8 mouse cellular contexts compared by ENCODE assay signal in the genomic region with DNA sequence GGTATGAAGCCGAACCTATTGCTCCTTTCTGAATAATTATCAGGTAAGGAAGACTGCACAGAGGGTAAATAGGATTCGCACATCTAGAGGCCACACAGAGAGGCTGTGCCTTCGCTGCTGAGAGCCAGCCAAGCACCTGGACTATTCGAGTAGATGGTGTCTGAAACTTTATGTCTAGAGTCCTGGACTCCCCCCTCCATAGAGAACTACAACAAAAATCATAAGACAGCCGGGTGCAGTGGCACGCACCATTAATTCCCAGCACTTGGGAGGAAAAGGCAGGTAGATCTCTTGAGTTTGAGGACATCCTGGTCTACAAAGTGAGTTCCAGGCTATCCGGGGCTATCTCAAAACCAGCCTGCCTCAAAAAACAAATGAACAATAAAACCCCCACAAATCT. TPM values are rescaled to one million over a fixed set of nuclear protein-coding genes. Genes with fewer than 3 reads are reported as not detected.
A peak's percentile ranks its signal among the peaks of the same experiment; 100 is the strongest.
DNase-seq lines count a peak whose midpoint lies in the region; ATAC-seq and TF ChIP-seq lines count a peak whose summit lies in the region.

No protein-coding gene starts in this region.

- ATAC-seq in kidney, embryonic 14.5 days (ENCODE audit: low FRiP score, low TSS enrichment), result no peak
- no peak for ATAC-seq in hindbrain, postnatal 0 days
- no peak for ATAC-seq in midbrain, embryonic 16.5 days

- DNase-seq in kidney, postnatal 14 days, result no peak
- no peak for DNase-seq in hindbrain, postnatal 0 days (ENCODE audit: low spot score)
- no peak for DNase-seq in yolk sac, embryonic 10.5 days (ENCODE audit: low spot score)
- no peak for DNase-seq in ovary, adult 18-20 months (ENCODE audit: low spot score)
- no peak for DNase-seq in right cerebral cortex, postnatal 4 days

- no peak overlapping the region for H3K27ac ChIP-seq in kidney, embryonic 14.5 days (ENCODE audit: low read depth, low read length)
- no peak overlapping the region for H3K27ac ChIP-seq in cortical plate, adult 2 months (ENCODE audit: insufficient read depth, low read length)
- H3K27ac ChIP-seq in hindbrain, postnatal 0 days, result no peak overlapping the region
- peak overlapping the region; percentile 97 for H3K27ac ChIP-seq in midbrain, embryonic 16.5 days (ENCODE audit: low read length)

- peaks cover 24% of the 10 kb centered on the region for H3K36me3 ChIP-seq in kidney, embryonic 14.5 days (ENCODE audit: control insufficient read depth, insufficient read depth, low read length)
- H3K36me3 ChIP-seq in hindbrain, postnatal 0 days (ENCODE audit: insufficient read depth, low read length), result peaks cover 4% of the 10 kb centered on the region
- no peaks in the 10 kb centered on the region for H3K36me3 ChIP-seq in midbrain, embryonic 16.5 days (ENCODE audit: control insufficient read depth, insufficient read depth, low read length)

- no peaks in the 10 kb centered on the region for H3K9me3 ChIP-seq in kidney, embryonic 14.5 days (ENCODE audit: control insufficient read depth, low read length)
- H3K9me3 ChIP-seq in hindbrain, postnatal 0 days (ENCODE audit: low read length), result no peaks in the 10 kb centered on the region
- H3K9me3 ChIP-seq in midbrain, embryonic 16.5 days (replicated peaks; ENCODE audit: control insufficient read depth, low read length, poor library complexity, severe bottlenecking), result no peaks in the 10 kb centered on the region

- H3K27me3 ChIP-seq in kidney, embryonic 14.5 days (ENCODE audit: control insufficient read depth, insufficient read depth, low read length), result no peaks in the 10 kb centered on the region
- no peaks in the 10 kb centered on the region for H3K27me3 ChIP-seq in hindbrain, postnatal 0 days (ENCODE audit: insufficient read depth, low read length)
- H3K27me3 ChIP-seq in midbrain, embryonic 16.5 days (ENCODE audit: control insufficient read depth, insufficient read depth, low read depth, low read length), result no peaks in the 10 kb centered on the region

- peaks cover 14% of the 10 kb centered on the region for H3K4me1 ChIP-seq in kidney, embryonic 14.5 days (ENCODE audit: control insufficient read depth, insufficient read depth, low read length)
- peaks cover 4% of the 10 kb centered on the region; the same call in 1 of the 2 replicates for H3K4me1 ChIP-seq in cortical plate, adult 2 months (ENCODE audit: control insufficient read depth, insufficient read depth, low read length)
- H3K4me1 ChIP-seq in hindbrain, postnatal 0 days (ENCODE audit: insufficient read depth, low read length), result peaks cover 19% of the 10 kb centered on the region
- H3K4me1 ChIP-seq in midbrain, embryonic 16.5 days (ENCODE audit: control insufficient read depth, insufficient read depth, low read length), result peaks cover 40% of the 10 kb centered on the region

- H3K4me2 ChIP-seq in kidney, embryonic 14.5 days (replicated peaks; ENCODE audit: low read depth, low read length), result peak overlapping the region; percentile 76
- peak overlapping the region; percentile 92 for H3K4me2 ChIP-seq in hindbrain, postnatal 0 days (ENCODE audit: low read depth, low read length)
- peak overlapping the region; percentile 76 for H3K4me2 ChIP-seq in midbrain, embryonic 16.5 days (ENCODE audit: low read length)

- H3K4me3 ChIP-seq in kidney, embryonic 14.5 days (ENCODE audit: low read length), result peak overlapping the region; percentile 76
- H3K4me3 ChIP-seq in cortical plate, adult 2 months (ENCODE audit: insufficient read depth, low read length), result peak overlapping the region; percentile 82; the same call in 1 of the 2 replicates
- H3K4me3 ChIP-seq in hindbrain, postnatal 0 days (ENCODE audit: low read length), result peak overlapping the region; percentile 77
- peak overlapping the region; percentile 76 for H3K4me3 ChIP-seq in midbrain, embryonic 16.5 days (ENCODE audit: low read depth, low read length)

- peak overlapping the region; percentile 89 for H3K9ac ChIP-seq in kidney, embryonic 14.5 days (ENCODE audit: low read depth, low read length)
- H3K9ac ChIP-seq in hindbrain, postnatal 0 days (replicated peaks; ENCODE audit: low read length), result peak overlapping the region; percentile 83
- H3K9ac ChIP-seq in midbrain, embryonic 16.5 days (ENCODE audit: low read depth, low read length), result peak overlapping the region; percentile 95

- no peak for TF ChIP-seq POLR2A in cortical plate, adult 2 months (IDR thresholded peaks at IDR 0.05; ENCODE audit: extremely low read depth, insufficient read depth, low read length)

- 72% methylated on average over 7 of the region's 7 CpGs for WGBS in kidney, embryonic 14.5 days
- 80% methylated on average over 7 of the region's 7 CpGs for WGBS in hindbrain, postnatal 0 days
- WGBS in midbrain, embryonic 16.5 days, result 78% methylated on average over 7 of the region's 7 CpGs

- TF ChIP-seq CTCF in cortical plate, adult 2 months (IDR thresholded peaks at IDR 0.05; ENCODE audit: extremely low read depth, insufficient read depth, low read length), result no peak
- TF ChIP-seq CTCF in hindbrain, postnatal 0 days (IDR thresholded peaks at IDR 0.05; ENCODE audit: low read depth), result no peak

RNA-seq across cellular contexts. Expression of gene Zfp689, which starts 1.0 kb away (rescaled TPM):
- 6.4 and 10.8 TPM in 2 replicates for polyA plus RNA-seq in kidney, embryonic 14.5 days (2014; fragmentation: Nextera tagmentation; extraction: Ambion mirVana)
- polyA plus RNA-seq in cortical plate, adult 2 months (2012; rRNA removed), result 5.3 and 5.8 TPM in 2 replicates
- 8.6 and 9.4 TPM in 2 replicates for total RNA-seq in hindbrain, postnatal 0 days (2014; rRNA removed)
- polyA plus RNA-seq in hindbrain, postnatal 0 days (2015; fragmentation: Nextera tagmentation; extraction: Ambion mirVana), result 7.7 and 7.9 TPM in 2 replicates
- 16.5 and 17.6 TPM in 2 replicates for polyA plus RNA-seq in midbrain, embryonic 16.5 days (2015; fragmentation: Nextera tagmentation; extraction: Ambion mirVana)

RNA-seq across cellular contexts. Expression of gene Prr14, which starts 9.4 kb away (rescaled TPM):
- 40.9 and 48.4 TPM in 2 replicates for polyA plus RNA-seq in kidney, embryonic 14.5 days (2014; fragmentation: Nextera tagmentation; extraction: Ambion mirVana)
- polyA plus RNA-seq in cortical plate, adult 2 months (2012; rRNA removed), result 44.0 and 44.8 TPM in 2 replicates
- 57.2 and 58.5 TPM in 2 replicates for total RNA-seq in hindbrain, postnatal 0 days (2014; rRNA removed)
- 27.0 and 31.4 TPM in 2 replicates for polyA plus RNA-seq in hindbrain, postnatal 0 days (2015; fragmentation: Nextera tagmentation; extraction: Ambion mirVana)
- polyA plus RNA-seq in midbrain, embryonic 16.5 days (2015; fragmentation: Nextera tagmentation; extraction: Ambion mirVana), result 32.9 and 36.0 TPM in 2 replicates

RNA-seq across cellular contexts. Expression of gene Zfp688, which starts 28.1 kb away (rescaled TPM):
- polyA plus RNA-seq in kidney, embryonic 14.5 days (2014; fragmentation: Nextera tagmentation; extraction: Ambion mirVana), result 26.8 and 27.6 TPM in 2 replicates
- 19.2 and 19.3 TPM in 2 replicates for polyA plus RNA-seq in cortical plate, adult 2 months (2012; rRNA removed)
- total RNA-seq in hindbrain, postnatal 0 days (2014; rRNA removed), result 15.0 and 22.1 TPM in 2 replicates
- 31.7 and 33.2 TPM in 2 replicates for polyA plus RNA-seq in hindbrain, postnatal 0 days (2015; fragmentation: Nextera tagmentation; extraction: Ambion mirVana)
- polyA plus RNA-seq in midbrain, embryonic 16.5 days (2015; fragmentation: Nextera tagmentation; extraction: Ambion mirVana), result 27.7 and 28.1 TPM in 2 replicates

RNA-seq across cellular contexts. Expression of gene Fbrs, which starts 29.0 kb away (rescaled TPM):
- polyA plus RNA-seq in kidney, embryonic 14.5 days (2014; fragmentation: Nextera tagmentation; extraction: Ambion mirVana), result 16.1 and 16.7 TPM in 2 replicates
- polyA plus RNA-seq in cortical plate, adult 2 months (2012; rRNA removed), result 26.6 and 27.1 TPM in 2 replicates
- total RNA-seq in hindbrain, postnatal 0 days (2014; rRNA removed), result 36.6 and 40.7 TPM in 2 replicates
- 10.4 and 12.1 TPM in 2 replicates for polyA plus RNA-seq in hindbrain, postnatal 0 days (2015; fragmentation: Nextera tagmentation; extraction: Ambion mirVana)
- 9.1 and 12.5 TPM in 2 replicates for polyA plus RNA-seq in midbrain, embryonic 16.5 days (2015; fragmentation: Nextera tagmentation; extraction: Ambion mirVana)

RNA-seq across cellular contexts. Expression of gene Zfp764, which starts 43.3 kb away (rescaled TPM):
- 6.8 and 8.8 TPM in 2 replicates for polyA plus RNA-seq in kidney, embryonic 14.5 days (2014; fragmentation: Nextera tagmentation; extraction: Ambion mirVana)
- 3.4 and 3.9 TPM in 2 replicates for polyA plus RNA-seq in cortical plate, adult 2 months (2012; rRNA removed)
- 4.0 and 5.0 TPM in 2 replicates for total RNA-seq in hindbrain, postnatal 0 days (2014; rRNA removed)
- 2.7 and 3.0 TPM in 2 replicates for polyA plus RNA-seq in hindbrain, postnatal 0 days (2015; fragmentation: Nextera tagmentation; extraction: Ambion mirVana)
- 4.9 and 5.3 TPM in 2 replicates for polyA plus RNA-seq in midbrain, embryonic 16.5 days (2015; fragmentation: Nextera tagmentation; extraction: Ambion mirVana)
